Mouse (Mus musculus): ENCODE results near the gene Zfp189. TPM values are rescaled to one million over a fixed set of nuclear protein-coding genes. Genes with fewer than 3 reads are reported as not detected.

Zfp189 gene
- polyA plus RNA-seq, 1 experiment from 2014 or later, result 5.9 TPM

GRCm38 (mm10) chr4:49572194-49572593 is 51.2 kb downstream of the Zfp189 start:
- ATAC-seq (ENCODE audit: extremely low read depth, insufficient number of reproducible peaks, low FRiP score, low TSS enrichment), result no peak
- Histone ChIP-seq H3K4me3 (no peak overlapping the region), H3K9me3 (no peaks in the 10 kb centered on the region), H3K9ac (no peak overlapping the region), H3K36me3 (no peaks in the 10 kb centered on the region), H3K27me3 (replicated peaks) (no peaks in the 10 kb centered on the region), H3K4me2 (no peak overlapping the region), H3K4me1 (no peaks in the 10 kb centered on the region), H3K27ac (replicated peaks) (no peak overlapping the region)
- 79% methylated on average over 4 of the region's 4 CpGs for WGBS

Other genes with a start within 250 kb of the Zfp189 start
- gene Acnat2, start 113.0 kb upstream of the Zfp189 start, polyA plus RNA-seq (2015; fragmentation: Nextera tagmentation; extraction: Ambion mirVana), result not detected in 2 replicates
- not detected in 2 replicates for gene Acnat1, start 47.3 kb upstream of the Zfp189 start, polyA plus RNA-seq (2015; fragmentation: Nextera tagmentation; extraction: Ambion mirVana)
- 0.08 TPM in 2 replicates for gene Baat, start 14.6 kb upstream of the Zfp189 start, polyA plus RNA-seq (2015; fragmentation: Nextera tagmentation; extraction: Ambion mirVana)
- 57.7 and 63.0 TPM in 2 replicates for gene Mrpl50, start 83 bp upstream of the Zfp189 start, polyA plus RNA-seq (2015; fragmentation: Nextera tagmentation; extraction: Ambion mirVana)
- gene Aldob, start 28.4 kb downstream of the Zfp189 start, polyA plus RNA-seq (2015; fragmentation: Nextera tagmentation; extraction: Ambion mirVana), result 0.32 and 4.8 TPM in 2 replicates
- gene Tmem246, start 76.7 kb downstream of the Zfp189 start, polyA plus RNA-seq (2015; fragmentation: Nextera tagmentation; extraction: Ambion mirVana), result 45.0 and 49.9 TPM in 2 replicates
- 21.8 and 23.8 TPM in 2 replicates for gene Rnf20, start 110.8 kb downstream of the Zfp189 start, polyA plus RNA-seq (2015; fragmentation: Nextera tagmentation; extraction: Ambion mirVana)
- 0.04 and 0.06 TPM in 2 replicates for gene Ppp3r2, start 160.8 kb downstream of the Zfp189 start, polyA plus RNA-seq (2015; fragmentation: Nextera tagmentation; extraction: Ambion mirVana)

Measured in heart, embryonic 13.5 days (tissue).